Mouse (Mus musculus): ENCODE results near the gene Ctdspl.

The Ctdspl gene

GRCm38 (mm10) chr9:118919672-118920186, 6.5 kb upstream of the Ctdspl start:
- ATAC-seq (ENCODE audit: low TSS enrichment), result peak; percentile 11; the same call in 1 of the 2 replicates

GRCm38 (mm10) chr9:118920798-118921515, 5.3 kb upstream of the Ctdspl start:
- ATAC-seq (ENCODE audit: low TSS enrichment), result peak; percentile 55

GRCm38 (mm10) chr9:118921926-118922325, 4.3 kb upstream of the Ctdspl start:
- no peak for ATAC-seq (ENCODE audit: low TSS enrichment)

GRCm38 (mm10) chr9:118924554-118925085, 1.6 kb upstream of the Ctdspl start:
- ATAC-seq (ENCODE audit: low TSS enrichment), result no peak

- ATAC-seq (ENCODE audit: low TSS enrichment), result peak; percentile 31
Measured at GRCm38 (mm10) chr9:118925286-118926110, 755 bp upstream of the Ctdspl start.

GRCm38 (mm10) chr9:118926688-118927321, 552 bp downstream of the Ctdspl start:
- peak; percentile 43 for ATAC-seq (ENCODE audit: low TSS enrichment)

GRCm38 (mm10) chr9:118927501-118927900, 1.2 kb downstream of the Ctdspl start:
- ATAC-seq (ENCODE audit: low TSS enrichment), result peak; percentile 29

GRCm38 (mm10) chr9:118928007-118928406, 1.8 kb downstream of the Ctdspl start:
- ATAC-seq (ENCODE audit: low TSS enrichment), result no peak

GRCm38 (mm10) chr9:118928656-118929055, 2.4 kb downstream of the Ctdspl start:
- no peak for ATAC-seq (ENCODE audit: low TSS enrichment)

GRCm38 (mm10) chr9:118930611-118931010, 4.4 kb downstream of the Ctdspl start:
- ATAC-seq (ENCODE audit: low TSS enrichment), result no peak

GRCm38 (mm10) chr9:118933800-118934199, 7.5 kb downstream of the Ctdspl start:
- ATAC-seq (ENCODE audit: low TSS enrichment), result no peak

GRCm38 (mm10) chr9:118934319-118934718, 8.1 kb downstream of the Ctdspl start:
- ATAC-seq (ENCODE audit: low TSS enrichment), result no peak

- ATAC-seq (ENCODE audit: low TSS enrichment), result no peak
Measured at GRCm38 (mm10) chr9:118935098-118935497, 8.8 kb downstream of the Ctdspl start.

GRCm38 (mm10) chr9:118936071-118936470, 9.8 kb downstream of the Ctdspl start:
- no peak for ATAC-seq (ENCODE audit: low TSS enrichment)

- peak; percentile 13; the same call in 1 of the 2 replicates for ATAC-seq (ENCODE audit: low TSS enrichment)
Measured at GRCm38 (mm10) chr9:118937515-118937914, 11.3 kb downstream of the Ctdspl start.

GRCm38 (mm10) chr9:118939410-118939809, 13.2 kb downstream of the Ctdspl start:
- ATAC-seq (ENCODE audit: low TSS enrichment), result no peak

GRCm38 (mm10) chr9:118939831-118940230, 13.6 kb downstream of the Ctdspl start:
- ATAC-seq (ENCODE audit: low TSS enrichment), result no peak

GRCm38 (mm10) chr9:118940591-118941207, 14.4 kb downstream of the Ctdspl start:
- no peak for ATAC-seq (ENCODE audit: low TSS enrichment)

GRCm38 (mm10) chr9:118942030-118942429, 15.8 kb downstream of the Ctdspl start:
- ATAC-seq (ENCODE audit: low TSS enrichment), result no peak

GRCm38 (mm10) chr9:118943941-118944340, 17.7 kb downstream of the Ctdspl start:
- ATAC-seq (ENCODE audit: low TSS enrichment), result no peak

GRCm38 (mm10) chr9:118944388-118944787, 18.1 kb downstream of the Ctdspl start:
- no peak for ATAC-seq (ENCODE audit: low TSS enrichment)

Measured in frontal cortex, adult (tissue).